Mouse (Mus musculus): ENCODE results near the gene Prdm16.

Prdm16 gene

GRCm38 (mm10) chr4:154513664-154514063 is 123.0 kb downstream of the Prdm16 start:
- no peak for DNase-seq (ENCODE audit: low spot score)

- no peak for DNase-seq (ENCODE audit: low spot score)
Observed at GRCm38 (mm10) chr4:154512518-154513090, 124.1 kb downstream of the Prdm16 start.

- DNase-seq (ENCODE audit: low spot score): no peak
Observed at GRCm38 (mm10) chr4:154511767-154512166, 124.9 kb downstream of the Prdm16 start.

- peak; percentile 78 for DNase-seq (ENCODE audit: low spot score)
Observed at GRCm38 (mm10) chr4:154506774-154507435, 129.8 kb downstream of the Prdm16 start.

GRCm38 (mm10) chr4:154505313-154505712 is 131.4 kb downstream of the Prdm16 start:
- DNase-seq (ENCODE audit: low spot score): no peak

GRCm38 (mm10) chr4:154503260-154503829 is 133.3 kb downstream of the Prdm16 start:
- DNase-seq (ENCODE audit: low spot score): no peak

- DNase-seq (ENCODE audit: low spot score): no peak
Observed at GRCm38 (mm10) chr4:154502403-154503000, 134.2 kb downstream of the Prdm16 start.

GRCm38 (mm10) chr4:154500695-154501094 is 136.0 kb downstream of the Prdm16 start:
- no peak for DNase-seq (ENCODE audit: low spot score)

- peak; percentile 74 for DNase-seq (ENCODE audit: low spot score)
Observed at GRCm38 (mm10) chr4:154499701-154500523, 136.8 kb downstream of the Prdm16 start.

- no peak for DNase-seq (ENCODE audit: low spot score)
Observed at GRCm38 (mm10) chr4:154497423-154498175, 139.1 kb downstream of the Prdm16 start.

- DNase-seq (ENCODE audit: low spot score): peak; percentile 56
Observed at GRCm38 (mm10) chr4:154496991-154497390, 139.7 kb downstream of the Prdm16 start.

- DNase-seq (ENCODE audit: low spot score): no peak
Observed at GRCm38 (mm10) chr4:154496522-154496921, 140.2 kb downstream of the Prdm16 start.

GRCm38 (mm10) chr4:154493996-154494395 is 142.7 kb downstream of the Prdm16 start:
- DNase-seq (ENCODE audit: low spot score): no peak

GRCm38 (mm10) chr4:154492714-154493121 is 144.0 kb downstream of the Prdm16 start:
- DNase-seq (ENCODE audit: low spot score): peak; percentile 56

GRCm38 (mm10) chr4:154492268-154492667 is 144.4 kb downstream of the Prdm16 start:
- no peak for DNase-seq (ENCODE audit: low spot score)

- peak; percentile 49 for DNase-seq (ENCODE audit: low spot score)
Observed at GRCm38 (mm10) chr4:154488031-154488430, 148.6 kb downstream of the Prdm16 start.

GRCm38 (mm10) chr4:154482695-154483094 is 154.0 kb downstream of the Prdm16 start:
- DNase-seq (ENCODE audit: low spot score): no peak

- no peak for DNase-seq (ENCODE audit: low spot score)
Observed at GRCm38 (mm10) chr4:154481771-154482637, 154.7 kb downstream of the Prdm16 start.

- no peak for DNase-seq (ENCODE audit: low spot score)
Observed at GRCm38 (mm10) chr4:154480544-154481260, 156.0 kb downstream of the Prdm16 start.

GRCm38 (mm10) chr4:154480143-154480542 is 156.5 kb downstream of the Prdm16 start:
- no peak for DNase-seq (ENCODE audit: low spot score)

All from retina, embryonic 14.5 days (tissue).